ENCODE assay signal across 16 mouse cellular contexts in genomic region chr5:115442663-115443062, GRCm38 (mm10). TPM values are rescaled to one million over a fixed set of nuclear protein-coding genes. Genes with fewer than 3 reads are reported as not detected.
DNase-seq lines count a peak whose midpoint lies in the region; ATAC-seq and TF ChIP-seq lines count a peak whose summit lies in the region.
"Not testable (repeated sequence)": the region's sequence is repeated elsewhere in the genome, so short reads cannot be mapped to it uniquely, and the experiment has no call there.
"Had no signal": no experiment of that assay in that cellular context is flagged by ENCODE, and none has a peak within 500 bp of the region (broad histone marks: within the 10 kb centered on the region; RNA-seq: fewer than 3 reads in every experiment).

No protein-coding gene starts in this region.

- intact Hi-C loops in left cerebral cortex, adult 2 months (cut with DNase I) = not testable (repeated sequence)

- H3K9ac ChIP-seq in ES-E14 (ENCODE audit: insufficient read depth, low read depth, low read length, poor library complexity, severe bottlenecking); heart, postnatal 0 days (replicated peaks; ENCODE audit: low read depth, low read length); lung, postnatal 0 days (replicated peaks; ENCODE audit: low read depth); stomach, postnatal 0 days (ENCODE audit: low read length): not testable (repeated sequence)

- peak; percentile 43 for DNase-seq in A20 (ENCODE audit: low read depth, low spot score)
- DNase-seq in ES-E14 (ENCODE audit: low read depth, low spot score); heart, postnatal 0 days (ENCODE audit: low spot score); left cerebral cortex, adult 2 months (ENCODE audit: extremely low spot score in 1 of 2, low spot score in 2 of 2); lung, postnatal 0 days (ENCODE audit: low spot score); stomach, postnatal 0 days (ENCODE audit: low spot score): not testable (repeated sequence)
- peak; percentile 23 to 36 for DNase-seq in adrenal gland, adult 18-20 months (ENCODE audit: low spot score in 2 of 2)
- peak; percentile 28 for DNase-seq in c-Kit-positive CD71-positive TER-119-positive erythroid progenitor cells, embryonic 14.5 days (ENCODE audit: low spot score)

- peak; percentile 55 for TF ChIP-seq CTCF in heart, postnatal 0 days (IDR thresholded peaks at IDR 0.05; ENCODE audit: low read depth)
- peak; percentile 68 for TF ChIP-seq CTCF in left cerebral cortex, adult 2 months (IDR thresholded peaks at IDR 0.05)
- TF ChIP-seq CTCF in lung, postnatal 0 days (IDR thresholded peaks at IDR 0.05) = peak; percentile 68
- TF ChIP-seq CTCF in stomach, postnatal 0 days (IDR thresholded peaks at IDR 0.05; ENCODE audit: low read depth) = peak; percentile 77

- H3K4me1 ChIP-seq in ES-E14 (ENCODE audit: control insufficient read depth in 2 of 2, insufficient read depth in 2 of 2, low read length in 2 of 2, poor library complexity in 1 of 2) = peaks cover 7 to 19% of the 10 kb centered on the region in 2 experiments
- H3K4me1 ChIP-seq in heart, postnatal 0 days (ENCODE audit: control insufficient read depth, insufficient read depth); lung, postnatal 0 days (ENCODE audit: insufficient read depth, low read depth, low read length); stomach, postnatal 0 days (replicated peaks; ENCODE audit: control insufficient read depth, insufficient read depth): not testable (repeated sequence)

- WGBS in heart, postnatal 0 days = 75% methylated on average over 5 of the region's 5 CpGs
- WGBS in lung, postnatal 0 days = 67% methylated on average over 5 of the region's 5 CpGs
- 81% methylated on average over 5 of the region's 5 CpGs for WGBS in stomach, postnatal 0 days

- H3K27me3 ChIP-seq in heart, postnatal 0 days (ENCODE audit: control insufficient read depth, insufficient read depth, low read length); lung, postnatal 0 days (replicated peaks; ENCODE audit: insufficient read depth, low read length); stomach, postnatal 0 days (ENCODE audit: control insufficient read depth, insufficient read depth, low read length): not testable (repeated sequence)

- peaks cover 13% of the 10 kb centered on the region; the same call in 1 of the 2 replicates for H3K36me3 ChIP-seq in ES-E14 (ENCODE audit: control insufficient read depth, insufficient read depth, low read length, poor library complexity, severe bottlenecking)
- not testable (repeated sequence) for H3K36me3 ChIP-seq in heart, postnatal 0 days (replicated peaks; ENCODE audit: control insufficient read depth, insufficient read depth, low read length); lung, postnatal 0 days (ENCODE audit: insufficient read depth, low read length); stomach, postnatal 0 days (ENCODE audit: control insufficient read depth, insufficient read depth, low read length)

- H3K4me3 ChIP-seq in ES-E14 (ENCODE audit: insufficient read depth in 1 of 2, low read depth in 1 of 2, low read length in 2 of 2, poor library complexity in 1 of 2, severe bottlenecking in 1 of 2); heart, postnatal 0 days (ENCODE audit: low read depth, low read length); left cerebral cortex, adult 2 months; lung, postnatal 0 days (ENCODE audit: low read depth, low read length); stomach, postnatal 0 days (ENCODE audit: low read depth, low read length): not testable (repeated sequence)

- not testable (repeated sequence) for H3K27ac ChIP-seq in ES-E14 (ENCODE audit: insufficient read depth, low read depth, low read length, poor library complexity, severe bottlenecking); heart, postnatal 0 days (ENCODE audit: low read depth); left cerebral cortex, adult 2 months; lung, postnatal 0 days (ENCODE audit: low read length); stomach, postnatal 0 days (replicated peaks)

- in situ Hi-C loops in ES-E14 (cut with MboI; ENCODE audit: low sequenced_read_pairs in 2 of 2, unreplicated experiment in 2 of 2) = loop anchor here (5.0 to 10.0 kb wide), 2 partner anchors 65 to 88 kb away; no protein-coding TSS in a partner anchor

- not testable (repeated sequence) for TF ChIP-seq EP300 in heart, postnatal 0 days (IDR thresholded peaks at IDR 0.05; ENCODE audit: low read depth); lung, postnatal 0 days (IDR thresholded peaks at IDR 0.05); stomach, postnatal 0 days (optimal IDR thresholded peaks at IDR 0.05)

- not testable (repeated sequence) for ATAC-seq in heart, postnatal 0 days (ENCODE audit: insufficient read depth, low read depth); lung, postnatal 0 days; stomach, postnatal 0 days (ENCODE audit: low FRiP score, low TSS enrichment)

- H3K4me2 ChIP-seq in heart, postnatal 0 days (ENCODE audit: low read depth, low read length); lung, postnatal 0 days (replicated peaks; ENCODE audit: low read depth, low read length); stomach, postnatal 0 days (replicated peaks; ENCODE audit: low read depth): not testable (repeated sequence)

- not testable (repeated sequence) for H3K9me3 ChIP-seq in ES-E14 (ENCODE audit: control insufficient read depth, insufficient read depth, low read depth, low read length); heart, postnatal 0 days (replicated peaks; ENCODE audit: control insufficient read depth, low read length); lung, postnatal 0 days (ENCODE audit: low read length); stomach, postnatal 0 days (ENCODE audit: control insufficient read depth, low read length)

TF ChIP-seq in ES-E14, 5 proteins besides CTCF, POLR2A, EP300 and RAD21:
- TF ChIP-seq ZC3H11A (IDR thresholded peaks at IDR 0.05; ENCODE audit: borderline replicate concordance, low read depth, low read length) = peak; percentile 60; the same call in 1 of the 2 replicates

RNA-seq across cellular contexts. Expression of gene Msi1, which starts 13.3 kb away (rescaled TPM):
- total RNA-seq in ES-E14 (2012; rRNA removed) = 5.6 and 9.0 TPM in 2 replicates
- 10 to 100 TPM; 12.4 to 20.8 TPM for total RNA-seq in adrenal gland, adult 18-20 months (2021)
- total RNA-seq in heart, postnatal 0 days (2014; rRNA removed; ENCODE audit: low replicate concordance) = 2.5 and 5.6 TPM in 2 replicates
- 0.99 and 1.1 TPM in 2 replicates for polyA plus RNA-seq in heart, postnatal 0 days (2015; fragmentation: Nextera tagmentation; extraction: Ambion mirVana)
- 10 to 100 TPM; 46.1 to 51.8 TPM for total RNA-seq in left cerebral cortex, adult 2 months (2021)
- polyA plus RNA-seq in lung, postnatal 0 days (2015; fragmentation: Nextera tagmentation; extraction: Ambion mirVana) = 1.2 TPM in 2 replicates
- 3.2 and 3.6 TPM in 2 replicates for polyA plus RNA-seq in stomach, postnatal 0 days (2015; fragmentation: Nextera tagmentation; extraction: Ambion mirVana)
- polyA plus RNA-seq: CD4-positive, CD25-positive, alpha-beta regulatory T cell, adult 4 months had no signal

RNA-seq across cellular contexts. Expression of gene Pla2g1b, which starts 23.4 kb away (rescaled TPM):
- total RNA-seq in ES-E14 (2012; rRNA removed) = 31.1 and 36.6 TPM in 2 replicates
- not detected for total RNA-seq in adrenal gland, adult 18-20 months (2021)
- total RNA-seq in heart, postnatal 0 days (2014; rRNA removed; ENCODE audit: low replicate concordance) = not detected in 2 replicates
- not detected in 2 replicates for polyA plus RNA-seq in heart, postnatal 0 days (2015; fragmentation: Nextera tagmentation; extraction: Ambion mirVana)
- total RNA-seq in left cerebral cortex, adult 2 months (2021) = not detected
- 70.5 and 71.7 TPM in 2 replicates for polyA plus RNA-seq in lung, postnatal 0 days (2015; fragmentation: Nextera tagmentation; extraction: Ambion mirVana)
- polyA plus RNA-seq in stomach, postnatal 0 days (2015; fragmentation: Nextera tagmentation; extraction: Ambion mirVana) = 464 and 489 TPM in 2 replicates
- total RNA-seq: gastrocnemius, postnatal 4 days; heart, postnatal 25 days had no signal
- polyA plus RNA-seq: CD4-positive, CD25-positive, alpha-beta regulatory T cell, adult 4 months; embryonic facial prominence, embryonic 10.5 days; forebrain, embryonic 14.5 days; hindbrain, embryonic 14.5 days; limb, embryonic 12.5 days; midbrain, embryonic 12.5 days had no signal

RNA-seq across cellular contexts. Expression of gene Sirt4, which starts 41.9 kb away (rescaled TPM):
- 15.3 and 25.7 TPM in 2 replicates for total RNA-seq in ES-E14 (2012; rRNA removed)
- total RNA-seq in adrenal gland, adult 18-20 months (2021) = 10 to 100 TPM; 18.1 to 21.2 TPM
- 13.8 and 29.0 TPM in 2 replicates for total RNA-seq in heart, postnatal 0 days (2014; rRNA removed; ENCODE audit: low replicate concordance)
- polyA plus RNA-seq in heart, postnatal 0 days (2015; fragmentation: Nextera tagmentation; extraction: Ambion mirVana) = 14.5 and 15.4 TPM in 2 replicates
- total RNA-seq in left cerebral cortex, adult 2 months (2021) = 10 to 100 TPM; 40.7 to 43.5 TPM
- 15.7 and 18.0 TPM in 2 replicates for polyA plus RNA-seq in lung, postnatal 0 days (2015; fragmentation: Nextera tagmentation; extraction: Ambion mirVana)
- polyA plus RNA-seq in stomach, postnatal 0 days (2015; fragmentation: Nextera tagmentation; extraction: Ambion mirVana) = 10.1 and 11.5 TPM in 2 replicates

Comparison
In these comparisons a context has a peak if more than half of its experiments do, and no peak if none do; other contexts are left out.
1. RNA of gene Pla2g1b, which starts 23.4 kb away (total RNA-seq): 31.1 to 36.6 TPM in ES-E14; not detected in adrenal gland, adult 18-20 months, not detected in heart, postnatal 0 days and not detected in left cerebral cortex, adult 2 months; every median in the first group is over 10 times any median in the second.
2. Peak in every context shown above with its lines, with median percentiles within 50 percentile points of each other: CTCF ChIP-seq.